Mouse (Mus musculus) adrenal gland (tissue): Measurements from ENCODE around the gene Pbx1.

ENCODE experiments used
- intact Hi-C: fragments of 180-260 bp; cut with DNase I; formaldehyde crosslinking; loops from one replicate; pipeline ENCODE4 v1.15.1; 2025

Gene Pbx1

DNA sequence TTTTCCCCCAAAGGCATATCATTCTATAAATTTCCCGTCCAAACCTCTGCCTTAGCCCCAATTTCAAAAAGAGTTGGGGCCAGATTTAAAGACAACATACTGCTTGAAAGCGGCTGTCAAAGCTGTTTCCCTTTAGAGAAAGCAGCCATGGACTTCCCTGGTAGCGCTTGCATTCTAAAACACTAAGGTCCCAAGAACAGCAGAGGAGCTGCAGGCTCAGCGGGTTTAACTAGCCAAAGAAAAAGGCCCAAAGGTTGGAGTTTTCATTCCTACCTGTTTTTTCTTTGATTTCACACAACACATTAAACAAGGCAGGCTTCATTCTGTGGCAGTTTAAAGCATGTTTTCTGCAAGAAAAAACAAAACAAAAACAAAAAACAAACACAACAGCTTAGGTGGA lies 4.5 kb downstream of the Pbx1 start:
- intact Hi-C loops, result loop anchor here (5.0 to 10.0 kb wide), 2 partner anchors 103 to 735 kb away; no protein-coding TSS in a partner anchor

DNA sequence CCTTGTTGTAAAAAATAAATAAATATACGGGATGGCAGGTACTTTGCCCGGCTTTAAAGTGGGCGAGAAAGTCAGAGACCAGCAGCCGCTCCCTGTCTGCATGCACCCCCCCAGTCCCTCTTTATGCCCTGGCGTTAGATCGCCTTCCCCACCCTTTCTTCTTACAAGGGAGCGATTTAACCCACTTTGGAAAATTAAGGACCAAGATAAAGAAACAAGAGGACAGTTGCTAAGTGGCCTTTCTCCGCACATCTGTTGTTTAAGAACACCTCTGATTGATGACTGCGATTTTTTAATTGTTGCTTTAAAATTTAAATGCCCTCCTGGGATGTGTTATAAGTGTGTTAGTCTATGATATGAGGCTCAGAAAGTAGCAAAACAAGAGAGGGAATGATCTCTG lies 5.2 kb downstream of the Pbx1 start:
- intact Hi-C loops, result loop anchor here (5.0 to 10.0 kb wide), 2 partner anchors 102 to 735 kb away; no protein-coding TSS in a partner anchor

DNA sequence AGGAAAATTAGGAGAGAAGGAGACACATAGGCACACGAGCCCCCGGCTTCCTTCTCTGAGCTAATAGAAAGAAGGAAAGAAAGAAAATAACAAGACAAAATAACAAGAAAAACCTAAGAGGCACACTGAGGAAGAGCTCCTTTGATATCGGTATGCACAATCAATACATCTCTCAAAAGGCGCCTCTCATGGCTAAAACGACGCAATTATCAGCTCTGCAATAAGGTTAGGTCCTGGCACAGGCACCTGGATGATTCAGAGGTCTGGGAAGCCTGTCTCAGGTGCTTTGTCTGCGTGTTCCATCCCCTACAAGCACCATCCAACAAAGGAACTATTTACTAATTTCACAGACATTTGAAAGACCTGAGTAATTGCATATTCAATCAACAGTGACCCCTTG lies 5.8 kb downstream of the Pbx1 start:
- intact Hi-C loops, result loop anchor here (5.0 to 10.0 kb wide), 2 partner anchors 101 to 736 kb away; no protein-coding TSS in a partner anchor

DNA sequence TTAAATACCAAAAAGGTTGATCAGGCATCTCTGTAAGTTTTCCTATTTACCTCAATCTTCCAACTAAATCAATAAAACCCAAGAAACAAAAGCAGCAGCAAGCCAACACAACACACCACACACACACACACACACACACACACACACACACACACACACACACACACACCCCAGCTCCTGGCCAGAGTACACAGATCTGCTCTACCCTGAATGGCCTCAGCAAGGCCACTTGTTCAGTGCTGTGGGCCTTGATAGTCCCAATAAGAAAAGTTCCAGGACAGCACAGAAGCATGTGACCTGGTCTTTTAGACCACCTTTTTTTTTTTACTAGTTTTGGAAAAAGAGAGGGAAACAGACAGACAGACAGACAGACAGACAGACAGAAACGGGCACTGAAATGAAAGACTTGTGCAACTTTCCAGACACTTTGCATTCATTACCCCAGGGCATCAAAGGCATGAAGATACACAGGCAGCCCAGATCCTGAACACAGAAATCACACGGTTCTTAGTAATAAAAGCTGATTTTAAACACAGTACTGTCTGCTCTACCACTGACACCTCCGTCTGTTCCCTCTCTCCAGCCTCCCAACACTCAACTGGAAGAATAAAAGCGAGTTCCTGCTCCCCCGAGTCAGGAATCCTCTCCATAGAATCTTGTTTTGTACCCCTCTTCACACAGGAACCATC lies 6.9 kb downstream of the Pbx1 start:
- intact Hi-C loops, result loop anchor here (5.0 to 10.0 kb wide), 2 partner anchors 100 to 737 kb away; no protein-coding TSS in a partner anchor

DNA sequence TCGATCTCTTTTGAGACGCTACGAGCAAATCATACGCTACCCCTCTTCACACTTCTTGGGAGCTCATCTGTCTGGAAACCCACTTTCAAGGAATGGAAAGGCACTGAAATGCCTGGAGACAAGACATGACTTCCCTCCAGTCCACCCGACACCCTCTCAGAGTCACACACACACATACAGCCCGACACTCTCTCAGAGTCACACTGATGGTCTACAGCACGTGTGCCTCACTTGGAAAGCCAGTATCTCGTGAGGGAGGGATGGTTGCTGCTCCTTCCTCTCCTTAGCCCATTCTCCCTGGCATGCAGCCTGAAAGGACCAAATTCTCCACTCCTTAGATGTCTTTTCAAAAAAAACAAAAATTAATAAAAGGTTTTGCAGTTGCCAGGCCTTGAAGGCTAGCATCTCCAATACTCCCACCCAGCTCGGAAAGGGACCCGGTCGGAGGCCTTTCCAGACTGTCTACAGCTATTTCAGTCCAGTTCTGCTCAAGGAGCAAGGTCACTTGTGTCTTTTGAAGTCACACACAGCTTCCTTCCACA lies 8.6 kb downstream of the Pbx1 start:
- intact Hi-C loops, result loop anchor here (10.0 kb wide), 1 partner anchor 99 kb away; no protein-coding TSS in a partner anchor

DNA sequence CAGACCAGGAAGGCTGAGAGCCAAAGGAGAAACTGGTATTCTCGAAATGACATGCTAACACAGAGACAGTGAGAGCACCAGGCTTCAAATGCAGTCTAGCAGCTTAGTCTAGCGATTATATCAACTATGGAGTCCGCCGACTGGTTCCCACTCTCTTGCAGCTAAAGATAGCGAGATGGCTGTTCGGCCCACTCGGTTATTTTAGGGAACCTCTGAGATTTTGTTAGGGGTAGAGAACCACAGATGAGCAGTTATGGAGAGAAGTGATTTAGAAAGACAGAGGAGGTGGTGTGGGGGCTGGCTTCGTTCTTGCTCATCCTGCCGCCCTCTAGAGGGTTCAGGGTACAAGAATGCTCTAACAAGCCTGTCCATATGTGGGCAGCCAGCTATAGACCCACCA lies 13.2 kb downstream of the Pbx1 start:
- intact Hi-C loops, result loop anchor here (5.0 to 10.0 kb wide), 2 partner anchors 37 to 204 kb away; no protein-coding TSS in a partner anchor

DNA sequence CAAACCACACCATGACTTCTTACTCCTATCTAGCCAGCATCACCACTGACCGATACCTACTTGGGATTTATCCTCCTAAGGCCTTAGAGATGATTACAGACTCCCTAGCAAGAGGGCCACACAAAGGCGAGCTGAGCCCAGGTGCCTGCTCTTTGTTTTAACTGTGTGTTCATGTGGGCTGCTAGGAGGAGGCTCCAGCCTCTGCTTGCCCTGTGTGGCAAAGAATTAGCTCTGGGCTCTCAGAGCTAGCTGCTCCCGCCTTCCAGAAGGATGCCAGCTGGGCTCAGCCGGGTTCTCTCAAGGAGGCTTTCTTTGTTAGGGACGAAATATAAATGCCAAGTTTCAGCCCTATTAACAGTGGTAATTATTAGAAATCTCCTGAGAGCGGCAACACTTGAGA lies 14.4 kb downstream of the Pbx1 start:
- intact Hi-C loops, result loop anchor here (5.0 to 10.0 kb wide), 2 partner anchors 35 to 203 kb away; no protein-coding TSS in a partner anchor

DNA sequence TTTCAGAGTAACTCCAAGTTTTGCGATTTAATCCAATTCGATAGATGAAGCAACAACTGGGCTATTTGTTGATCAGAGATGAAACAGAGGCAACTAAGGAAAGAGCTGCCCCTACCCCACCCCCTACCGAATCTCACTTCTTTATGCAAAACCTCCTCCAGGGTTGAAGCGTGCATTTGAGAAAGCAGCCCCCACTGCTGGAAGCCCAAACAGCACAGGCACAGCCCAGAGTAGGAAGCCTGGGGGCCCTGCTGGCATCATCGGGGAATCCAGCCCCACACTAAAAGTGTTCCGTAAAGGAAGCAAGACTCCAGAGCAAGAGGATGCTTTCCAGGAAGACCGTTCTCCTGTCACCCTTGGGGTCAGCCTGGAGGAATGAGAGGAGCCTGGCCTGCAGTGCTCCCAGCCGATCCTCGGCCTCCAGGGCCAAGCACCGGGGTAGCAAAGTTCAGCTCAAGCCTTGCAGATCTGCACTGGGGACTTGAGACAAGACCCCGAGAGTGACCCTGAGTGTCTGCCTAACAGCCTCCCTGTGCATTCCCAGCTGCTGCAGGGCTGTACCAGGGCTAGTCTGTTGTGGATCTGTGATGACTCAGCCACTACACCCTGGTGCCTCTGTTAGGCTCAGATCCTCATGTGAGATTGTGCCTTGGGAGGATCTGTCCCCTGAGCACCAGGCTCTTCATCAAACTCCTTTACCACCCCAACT lies 15.2 kb downstream of the Pbx1 start:
- intact Hi-C loops, result loop anchor here (5.0 to 10.0 kb wide), 2 partner anchors 35 to 202 kb away; no protein-coding TSS in a partner anchor

DNA sequence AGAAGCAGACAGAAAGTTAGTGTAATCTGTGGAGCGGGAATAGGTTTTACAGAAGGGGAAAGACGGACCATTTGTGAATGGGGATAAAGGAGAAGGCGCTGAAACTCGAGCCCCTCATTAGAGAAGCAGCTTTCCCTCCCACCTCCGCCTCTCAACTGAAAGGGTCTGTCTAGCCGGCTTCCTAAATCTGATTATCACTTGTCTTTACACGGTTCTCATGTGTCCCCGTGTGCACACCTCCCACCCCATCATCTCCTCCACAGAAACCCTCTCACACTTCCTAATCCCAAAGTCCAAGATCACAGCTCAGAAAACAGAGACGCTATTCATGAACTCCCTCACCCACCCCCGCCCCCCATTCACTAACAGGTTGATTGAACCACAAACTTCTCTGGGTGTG lies 21.5 kb downstream of the Pbx1 start:
- intact Hi-C loops, result loop anchor here (10.0 kb wide), 1 partner anchor 196 kb away; no protein-coding TSS in a partner anchor

DNA sequence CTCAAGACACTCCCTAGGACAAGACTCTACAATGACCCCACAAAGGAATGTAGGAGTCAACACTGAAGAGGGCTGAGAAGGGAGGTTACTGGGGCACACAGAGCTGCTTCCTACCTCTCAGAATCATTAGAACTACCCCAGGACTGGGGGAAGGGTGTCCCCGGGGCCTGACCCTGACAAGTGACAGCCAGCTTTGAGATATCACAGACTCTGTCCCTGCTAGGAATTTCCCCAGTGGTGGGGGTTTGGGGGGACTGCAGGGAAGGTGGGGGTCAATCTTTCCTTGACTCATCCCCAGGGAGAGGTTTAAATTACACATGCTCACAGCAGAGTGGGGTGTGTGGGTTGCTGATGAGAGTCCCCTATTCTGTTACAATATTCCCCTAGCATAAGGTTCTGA lies 22.0 kb downstream of the Pbx1 start:
- intact Hi-C loops, result loop anchor here (10.0 kb wide), 1 partner anchor 195 kb away; no protein-coding TSS in a partner anchor

DNA sequence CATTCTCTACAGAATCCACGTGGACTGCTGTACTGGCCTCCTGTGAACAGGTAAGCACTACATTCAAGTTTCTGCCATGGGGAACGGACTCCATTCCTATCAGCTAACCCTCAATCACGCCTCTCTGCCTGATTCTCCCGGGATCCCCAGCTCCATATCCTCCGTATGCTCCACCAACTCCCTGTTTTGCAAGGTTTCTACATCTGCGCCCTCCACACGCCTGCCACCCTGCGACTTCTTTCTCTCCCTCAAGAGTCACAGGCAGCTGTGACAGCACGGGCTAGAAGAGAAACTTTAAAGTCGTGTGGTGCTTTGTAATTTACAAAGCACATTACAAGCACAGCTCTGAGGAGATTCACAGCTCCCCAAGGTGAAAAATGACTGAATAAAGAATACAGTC lies 23.3 kb downstream of the Pbx1 start:
- intact Hi-C loops, result no loop called here

DNA sequence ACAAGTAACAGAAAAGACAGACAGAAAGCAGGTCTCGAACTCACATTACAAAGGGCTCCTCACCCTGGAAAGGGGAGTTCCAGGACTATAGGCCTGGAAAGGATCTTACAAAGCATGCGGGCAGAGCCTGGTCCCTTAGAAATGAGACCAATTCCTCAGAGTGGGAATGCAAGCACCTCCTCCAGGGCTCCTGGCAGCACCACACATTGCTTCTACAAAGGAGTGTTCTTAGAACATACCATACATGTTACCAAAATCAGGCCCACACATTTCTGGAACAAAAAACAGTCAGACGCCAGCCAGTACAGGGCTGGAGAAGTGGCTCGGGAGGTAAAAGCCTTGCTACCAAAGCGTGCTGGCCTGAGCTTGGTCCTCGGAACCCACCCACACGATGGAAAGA lies 24.1 kb downstream of the Pbx1 start:
- intact Hi-C loops, result no loop called here

DNA sequence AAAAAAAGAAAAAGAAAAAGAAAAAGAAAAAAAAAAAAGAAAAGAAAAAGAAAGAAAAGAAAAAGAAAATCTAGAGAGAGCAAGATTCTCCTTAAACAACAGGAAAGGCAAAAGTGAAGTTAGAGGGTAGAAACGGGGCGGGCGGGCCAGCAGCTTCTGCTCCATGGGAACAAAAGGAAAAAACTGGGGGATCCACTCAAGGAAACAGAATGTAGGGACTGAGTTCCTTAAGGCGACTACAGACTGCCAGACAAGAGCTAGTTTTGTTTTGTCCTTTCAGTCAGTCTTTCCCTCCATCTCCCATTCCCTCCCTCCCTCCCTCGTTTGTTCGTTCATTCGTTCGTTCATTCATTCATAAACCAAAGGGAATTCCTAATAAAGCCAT lies 25.8 kb downstream of the Pbx1 start:
- intact Hi-C loops, result no loop called here

DNA sequence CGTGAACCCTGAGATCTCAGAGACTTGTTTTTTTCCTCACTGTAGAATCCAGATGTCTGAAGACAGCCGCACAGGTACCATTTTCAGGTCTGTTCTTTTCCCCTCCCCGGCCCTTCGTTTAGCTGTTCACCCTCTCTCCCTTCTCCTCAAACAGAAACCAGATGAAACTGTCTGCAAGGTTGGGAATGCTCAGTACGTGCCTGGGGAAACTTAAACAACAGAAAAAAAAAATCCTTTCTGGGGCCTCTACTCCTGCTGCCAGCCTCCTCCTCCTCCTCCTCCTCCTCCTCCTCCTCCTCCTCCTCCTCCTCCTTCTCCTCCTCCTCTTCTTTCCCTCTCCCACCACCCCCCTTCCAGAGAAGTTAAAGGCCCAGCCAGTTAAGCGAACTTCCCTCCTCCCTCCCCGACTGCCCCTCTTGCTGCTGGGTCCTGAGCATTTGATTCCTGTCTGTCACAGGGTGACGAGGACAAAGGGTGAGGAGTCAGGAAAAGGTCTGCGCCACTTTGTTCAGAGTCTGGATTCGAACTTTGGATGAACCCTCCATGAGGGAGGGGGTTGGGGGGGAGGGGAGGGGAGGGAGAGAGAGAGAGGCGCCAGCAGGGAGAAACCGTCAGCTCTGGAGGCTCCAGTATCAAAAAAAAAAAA lies 26.3 kb downstream of the Pbx1 start:
- intact Hi-C loops, result no loop called here

DNA sequence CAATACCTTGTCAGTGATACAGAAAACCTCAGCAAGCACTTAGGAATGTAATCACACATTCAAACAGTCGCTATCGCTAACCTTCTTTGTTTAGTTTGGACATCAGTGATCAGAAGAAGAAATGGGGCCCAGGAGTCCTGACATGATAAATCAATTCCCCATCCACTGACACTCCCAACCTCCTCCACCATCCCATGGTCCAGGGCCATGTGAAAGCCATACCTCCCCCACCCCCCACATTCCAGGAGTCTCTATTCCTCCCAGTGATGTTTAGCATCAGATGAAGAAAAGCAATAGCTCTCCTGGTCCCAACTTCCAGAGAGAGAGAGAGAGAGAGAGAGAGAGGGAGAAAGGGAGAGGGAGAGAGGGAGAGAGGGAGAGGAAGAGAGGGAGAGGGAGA lies 28.5 kb downstream of the Pbx1 start:
- intact Hi-C loops, result no loop called here

DNA sequence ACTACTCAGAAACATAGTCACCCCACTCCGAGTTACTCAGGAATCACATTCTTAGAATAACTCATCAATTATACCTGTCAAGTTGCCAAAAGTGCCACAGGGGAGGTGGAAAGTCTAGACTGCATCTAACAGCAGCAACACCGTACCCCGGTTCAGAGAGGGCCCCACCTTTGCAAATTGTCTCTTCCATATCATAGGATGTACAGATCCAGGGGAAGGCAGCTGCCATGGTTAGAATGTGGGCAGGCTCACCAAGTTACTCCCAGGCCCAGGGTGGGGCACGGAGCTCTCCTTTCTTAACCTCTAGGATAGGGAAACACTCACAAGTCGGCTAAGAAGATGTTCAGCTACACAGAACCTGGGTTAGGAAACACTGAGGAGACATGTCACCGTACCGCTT lies 29.4 kb downstream of the Pbx1 start:
- intact Hi-C loops, result no loop called here

DNA sequence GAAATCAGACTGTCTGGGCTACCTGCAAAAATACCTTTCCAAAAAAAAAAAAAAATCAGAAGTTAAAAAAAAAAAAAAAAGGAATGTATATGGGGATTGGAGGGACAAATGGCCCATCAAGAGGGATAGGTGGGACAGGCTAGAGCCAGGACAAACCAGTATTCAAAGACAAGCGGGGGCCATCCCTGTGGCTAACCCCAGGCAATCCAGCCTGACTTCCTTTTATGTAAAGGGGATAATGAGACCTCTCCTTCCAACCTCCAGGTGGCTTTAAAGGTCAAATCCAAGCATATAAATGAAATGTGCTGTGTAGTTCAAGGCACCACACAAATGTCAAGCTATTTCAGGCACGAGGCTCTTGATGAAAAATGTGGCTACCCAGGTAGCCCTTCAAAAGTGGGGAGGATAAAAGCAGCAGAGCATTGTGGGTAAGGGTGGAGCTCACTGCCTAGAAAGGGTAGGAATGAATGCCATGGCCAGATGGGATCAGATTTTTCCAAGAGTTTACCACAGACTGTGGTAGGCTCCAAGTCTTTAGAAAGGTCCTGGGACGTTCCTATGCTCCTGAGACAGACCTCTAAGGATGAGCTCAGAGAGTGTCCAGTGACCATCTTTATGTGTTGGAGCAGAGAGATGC lies 36.4 kb downstream of the Pbx1 start:
- intact Hi-C loops, result no loop called here

DNA sequence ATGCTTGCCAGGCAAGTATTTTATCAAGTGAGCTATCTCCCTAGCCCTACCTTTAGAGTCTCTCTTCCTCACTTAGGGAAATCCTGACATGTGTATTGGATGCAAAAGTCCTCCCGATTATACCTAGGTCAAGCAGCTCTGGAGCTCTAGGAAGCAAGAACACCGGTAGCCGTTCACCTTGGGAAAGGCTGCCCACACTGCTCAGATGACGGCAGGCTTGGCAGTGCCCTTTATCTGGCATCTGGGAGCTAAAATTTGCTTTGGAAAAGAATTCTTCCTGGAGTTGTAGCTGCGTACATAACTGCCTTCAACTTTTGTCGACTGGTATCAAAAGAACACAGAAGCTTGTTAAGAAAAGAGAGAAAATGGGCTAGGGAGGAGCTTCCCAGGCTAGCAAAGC lies 37.5 kb downstream of the Pbx1 start:
- intact Hi-C loops, result no loop called here

DNA sequence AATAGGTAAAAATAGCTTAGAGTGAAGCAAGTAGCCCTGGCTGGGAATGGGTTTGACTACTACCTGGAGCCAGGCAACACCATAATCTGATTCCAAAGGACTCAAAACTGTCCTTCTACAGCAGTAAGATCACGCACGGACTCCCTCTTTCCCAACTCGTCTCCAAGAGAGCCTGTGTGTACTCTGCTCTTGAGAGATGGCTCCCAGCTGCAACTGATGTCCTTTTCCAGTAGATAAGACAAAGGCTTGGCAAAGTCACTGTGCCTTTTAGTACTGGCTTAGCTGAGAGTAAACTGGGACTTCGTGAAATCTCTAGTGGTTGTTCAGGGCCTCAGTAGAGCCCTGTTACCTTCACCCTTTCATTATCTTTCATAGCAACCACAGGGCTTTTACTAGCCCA lies 38.6 kb downstream of the Pbx1 start:
- intact Hi-C loops, result no loop called here

DNA sequence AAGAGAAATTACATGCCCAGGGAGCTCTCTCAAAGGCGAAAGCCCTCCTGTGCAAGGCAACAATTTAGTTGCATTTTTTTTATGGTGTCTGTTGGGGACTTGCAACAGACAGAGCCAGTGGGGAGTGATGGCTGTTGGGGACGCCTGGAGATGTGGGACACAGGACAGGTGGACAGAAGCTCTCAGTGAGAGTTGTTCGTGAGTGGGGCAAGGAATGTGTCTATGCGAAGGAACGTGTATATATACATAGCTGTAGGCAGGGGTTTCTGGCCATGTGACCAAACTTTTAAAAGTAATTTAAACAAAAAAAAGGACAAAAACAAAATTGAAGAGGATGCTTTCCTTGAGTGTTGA lies 39.6 kb downstream of the Pbx1 start:
- intact Hi-C loops, result no loop called here
